Mouse (Mus musculus) liver, embryonic 16.5 days (tissue): ENCODE results near the gene Zscan29. TPM values are rescaled to one million over a fixed set of nuclear protein-coding genes. Genes with fewer than 3 reads are reported as not detected.
A peak's percentile ranks its signal among the peaks of the same experiment; 100 is the strongest.

ENCODE experiments used
- ATAC-seq: fragments of 200-750 bp; cut with Nextera tagmentation; 2 replicates; pipeline ENCODE4 v1.8.0; 2017; ENCODE audit warnings: low read depth, mild to moderate bottlenecking, moderate number of reproducible peaks, moderate library complexity
- H3K27ac ChIP-seq: fragments of 300-500 bp; sonication (generic); 2 replicates; pipeline ENCODE4 v1.5.1; 2014; ENCODE audit warnings: mild to moderate bottlenecking, low read length
- H3K27me3 ChIP-seq: fragments of 300-500 bp; sonication (generic); 2 replicates; pipeline ENCODE4 v1.6.1; 2014; ENCODE audit warnings: low read depth, low read length, mixed read lengths; ENCODE audit not compliant: control insufficient read depth, insufficient read depth
- H3K36me3 ChIP-seq: fragments of 300-500 bp; sonication (generic); 2 replicates; pipeline ENCODE4 v1.6.1; 2014; ENCODE audit warnings: mild to moderate bottlenecking; ENCODE audit not compliant: control insufficient read depth, insufficient read depth
- H3K4me1 ChIP-seq: fragments of 300-500 bp; sonication (generic); 2 replicates; pipeline ENCODE4 v1.6.1; 2014; ENCODE audit warnings: low read depth, low read length, mixed read lengths; ENCODE audit not compliant: control insufficient read depth
- H3K4me2 ChIP-seq: fragments of 300-500 bp; sonication (generic); 2 replicates; pipeline ENCODE4 v1.6.1; 2014; ENCODE audit warnings: low read depth, low read length, mixed read lengths
- H3K4me3 ChIP-seq: fragments of 300-500 bp; sonication (generic); 2 replicates; pipeline ENCODE4 v1.5.1; 2014; ENCODE audit warnings: low read depth, mild to moderate bottlenecking, low read length
- H3K9ac ChIP-seq: fragments of 300-500 bp; sonication (generic); 2 replicates; pipeline ENCODE4 v1.6.1; 2014; ENCODE audit warnings: low read depth, low read length
- H3K9me3 ChIP-seq: fragments of 300-500 bp; sonication (generic); replicated peaks from 2 replicates; pipeline ENCODE4 v1.6.1; 2016; ENCODE audit warnings: low read length; ENCODE audit not compliant: control insufficient read depth
- WGBS: fragments of 180-500 bp; shearing (Covaris S2); extraction: QIAGEN DNeasy Blood & Tissue Kit; methylation state at CpG from one replicate; pipeline ENCODE4 v1.1.7; 2014; ENCODE audit not compliant: insufficient replicate concordance; 5-methylcytosine and 5-hydroxymethylcytosine counted together
- polyA plus RNA-seq: library from polyadenylated mRNA; unstranded; fragments of >200 nt; fragmentation: Nextera tagmentation; extraction: Ambion mirVana; gene quantifications from 2 replicates; pipeline ENCODE4 v1.2.1, GENCODE M21; 2015

The Zscan29 gene
- polyA plus RNA-seq, 1 experiment from 2014 or later, result 4.4 TPM

- 84% methylated on average over 5 of the region's 5 CpGs for WGBS
- H3K36me3 ChIP-seq, result peaks cover 31% of the 10 kb centered on the region
- no peak overlapping the region for H3K27ac ChIP-seq
- no peaks in the 10 kb centered on the region for H3K4me1 ChIP-seq
- no peak overlapping the region for H3K9ac ChIP-seq
- no peak for ATAC-seq
- no peak overlapping the region for H3K4me2 ChIP-seq
- H3K4me3 ChIP-seq, result no peak overlapping the region
- no peaks in the 10 kb centered on the region for H3K9me3 ChIP-seq
- no peaks in the 10 kb centered on the region for H3K27me3 ChIP-seq
These were observed 12.5 kb upstream of the Zscan29 start for GRCm38 (mm10) chr2:121183431-121183830.

DNA sequence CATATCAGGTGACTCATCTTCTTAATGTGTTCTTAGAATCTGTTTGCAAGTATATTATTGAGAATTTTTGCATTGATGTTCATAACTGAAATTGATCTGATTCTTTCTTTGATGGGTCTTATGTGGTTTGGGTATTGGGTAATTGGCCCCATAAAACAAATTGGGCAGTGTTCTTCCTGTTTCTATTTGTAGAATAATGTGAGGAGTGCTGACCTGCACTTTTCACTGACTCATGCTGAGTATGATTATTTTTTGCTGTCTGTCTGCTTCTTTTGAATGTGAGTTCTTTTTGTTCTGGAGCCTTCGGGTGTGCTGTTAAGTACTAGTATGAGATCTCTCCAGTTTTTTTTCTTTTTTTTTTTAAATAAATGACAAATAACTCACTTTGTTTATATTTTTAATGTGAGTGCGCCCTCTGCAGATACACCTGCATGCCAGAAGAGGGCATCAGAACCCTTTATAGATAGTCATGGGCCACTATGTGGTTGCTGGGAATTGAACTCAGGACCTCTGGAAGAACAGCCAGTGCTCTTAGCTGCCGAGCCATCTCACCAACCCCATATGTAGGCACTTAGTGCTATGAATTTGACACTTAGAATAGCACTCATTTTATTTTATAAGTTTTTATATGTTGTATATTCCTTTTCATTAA, 8.0 kb upstream of the Zscan29 start:
- no peak overlapping the region for H3K9ac ChIP-seq
- no peak for ATAC-seq
- H3K9me3 ChIP-seq, result no peaks in the 10 kb centered on the region
- 81% methylated on average over 3 of the region's 3 CpGs for WGBS
- H3K4me1 ChIP-seq, result no peaks in the 10 kb centered on the region
- H3K36me3 ChIP-seq, result peaks cover 18% of the 10 kb centered on the region
- H3K4me2 ChIP-seq, result no peak overlapping the region
- H3K4me3 ChIP-seq, result no peak overlapping the region
- H3K27ac ChIP-seq, result no peak overlapping the region
- H3K27me3 ChIP-seq, result no peaks in the 10 kb centered on the region

DNA sequence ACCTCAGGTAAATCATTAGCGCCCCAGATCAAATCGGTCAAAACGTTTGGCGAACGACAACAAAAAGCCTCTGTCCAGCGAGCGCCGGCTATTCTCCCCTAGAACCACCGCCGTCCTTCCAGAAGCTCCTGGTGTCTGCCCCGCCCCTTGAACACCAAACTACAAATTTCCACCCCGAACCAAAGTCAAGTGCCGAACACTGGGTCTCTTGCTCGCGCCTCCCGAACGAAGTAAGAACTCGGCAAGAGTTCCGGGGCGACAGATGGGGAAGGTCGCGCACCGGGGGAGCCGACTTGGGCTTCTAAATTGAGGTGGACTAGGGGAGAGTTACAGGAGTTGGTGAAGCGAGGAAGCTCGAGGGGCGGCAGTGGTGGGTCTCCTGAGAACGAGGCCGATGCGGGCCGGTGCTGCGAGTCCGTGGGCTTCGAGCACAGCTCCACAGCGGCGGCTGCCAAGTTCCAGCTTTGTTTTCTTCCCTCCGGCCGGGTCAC, 399 bp downstream of the Zscan29 start, which contains the start of gene Tubgcp4:
Gene Tubgcp4, plus strand, starts transcription at position 174 of the 491 bp plus-strand sequence.
- Histone ChIP-seq H3K27me3 (no peaks in the 10 kb centered on the region), H3K36me3 (peaks cover 7% of the 10 kb centered on the region; the same call in 1 of the 2 replicates), H3K9ac (peak within 1 kb of the TSS; percentile 96), H3K4me3 (peak within 1 kb of the TSS; percentile 98), H3K4me2 (peak within 1 kb of the TSS; percentile 74), H3K27ac (peak within 1 kb of the TSS; percentile 94), H3K9me3 (no peaks in the 10 kb centered on the region), H3K4me1 (peaks cover 22% of the 10 kb centered on the region)
- ATAC-seq, result peak; percentile 28
- WGBS, result under 1% methylated on average over 38 of the region's 38 CpGs

DNA sequence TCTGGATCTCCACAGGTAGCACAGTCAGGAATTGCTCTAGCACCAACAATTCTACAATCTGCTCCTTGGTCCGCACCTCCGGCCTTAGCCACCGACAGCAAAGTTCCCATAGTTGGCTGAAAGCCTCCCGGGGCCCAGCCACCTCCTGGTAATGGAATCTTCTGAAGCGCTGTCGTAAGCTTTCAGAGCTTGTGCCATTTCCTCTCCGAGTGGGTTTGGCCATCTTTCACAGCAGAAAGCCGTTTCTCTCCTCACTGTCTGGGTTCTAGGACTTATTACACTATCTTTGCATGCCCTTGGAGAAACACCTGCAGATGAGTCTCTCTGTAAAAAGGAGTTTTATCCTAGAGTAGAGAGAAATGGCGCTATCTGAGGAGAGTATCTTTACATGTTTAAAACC, 1.0 kb downstream of the Zscan29 start:
- no peak for ATAC-seq
- peak overlapping the region; percentile 98 for H3K4me3 ChIP-seq

GRCm38 (mm10) chr2:121169173-121169572, 1.8 kb downstream of the Zscan29 start:
- 45% methylated on average over 4 of the region's 4 CpGs for WGBS
- Histone ChIP-seq H3K27me3 (no peaks in the 10 kb centered on the region), H3K9me3 (no peaks in the 10 kb centered on the region), H3K4me3 (peak overlapping the region; percentile 98), H3K4me1 (peaks cover 22% of the 10 kb centered on the region), H3K36me3 (peaks cover 5% of the 10 kb centered on the region; the same call in 1 of the 2 replicates), H3K9ac (peak overlapping the region; percentile 10; the same call in 1 of the 2 replicates), H3K27ac (no peak overlapping the region), H3K4me2 (peak overlapping the region; percentile 74)
- no peak for ATAC-seq

More for the DNA sequence above, 1.0 kb downstream of the Zscan29 start:
- H3K36me3 ChIP-seq, result peaks cover 5% of the 10 kb centered on the region; the same call in 1 of the 2 replicates
- H3K4me1 ChIP-seq, result peaks cover 22% of the 10 kb centered on the region
- peak overlapping the region; percentile 96 for H3K9ac ChIP-seq
- H3K27ac ChIP-seq, result peak overlapping the region; percentile 94
- H3K9me3 ChIP-seq, result no peaks in the 10 kb centered on the region
- no peaks in the 10 kb centered on the region for H3K27me3 ChIP-seq
- peak overlapping the region; percentile 74 for H3K4me2 ChIP-seq
- whole genome bisulfite sequencing, result 8% methylated on average over 9 of the region's 9 CpGs

DNA sequence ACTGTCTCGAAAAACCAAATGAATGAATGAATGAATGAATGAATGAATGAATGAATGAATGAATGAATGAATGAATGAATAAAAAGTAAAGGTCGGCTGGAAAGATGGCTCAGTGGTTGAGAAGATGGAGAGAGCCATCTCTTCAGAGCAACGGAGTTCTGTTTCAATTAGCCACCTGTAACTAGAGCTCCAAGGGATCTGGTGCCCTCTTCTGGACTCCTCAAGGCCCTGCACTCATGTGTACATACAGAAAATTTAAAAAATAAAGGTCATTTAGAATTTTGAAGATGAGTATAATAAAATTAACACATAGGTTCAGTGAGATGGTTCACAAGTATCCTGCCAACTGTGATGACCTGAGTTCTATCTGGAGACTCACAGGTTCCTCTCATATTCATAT, 17.8 kb downstream of the Zscan29 start:
- Histone ChIP-seq H3K27ac (no peak overlapping the region), H3K4me3 (no peak overlapping the region), H3K4me1 (no peaks in the 10 kb centered on the region), H3K9ac (no peak overlapping the region), H3K36me3 (peaks cover 14% of the 10 kb centered on the region), H3K4me2 (no peak overlapping the region), H3K9me3 (no peaks in the 10 kb centered on the region), H3K27me3 (no peaks in the 10 kb centered on the region)
- no peak for ATAC-seq
- 77% methylated on average over 3 of the region's 3 CpGs for WGBS

DNA sequence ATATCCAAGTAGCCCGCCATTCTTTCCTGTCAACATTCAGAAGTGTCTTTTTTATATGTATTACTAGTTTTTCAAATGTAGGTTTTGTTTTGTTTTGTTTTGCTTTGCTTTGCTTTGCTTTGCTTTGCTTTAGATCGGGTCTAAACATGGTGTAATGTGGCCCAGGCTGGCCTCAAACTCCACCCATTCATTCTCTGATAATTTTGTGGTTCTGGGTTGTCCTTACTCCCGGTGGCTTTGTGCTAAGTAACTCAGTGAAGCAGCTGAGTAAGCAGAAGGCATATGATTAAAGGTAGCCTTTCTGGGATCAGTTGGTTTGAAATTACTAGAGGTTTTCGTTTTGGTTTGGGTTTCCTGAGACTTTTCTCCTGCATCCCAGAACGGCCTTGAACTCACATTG, 21.2 kb downstream of the Zscan29 start:
- Histone ChIP-seq H3K4me2 (no peak overlapping the region), H3K4me3 (no peak overlapping the region), H3K27ac (no peak overlapping the region), H3K9me3 (no peaks in the 10 kb centered on the region), H3K27me3 (no peaks in the 10 kb centered on the region), H3K4me1 (no peaks in the 10 kb centered on the region), H3K36me3 (peaks cover 15% of the 10 kb centered on the region), H3K9ac (no peak overlapping the region)
- 55% methylated on average over 5 of the region's 5 CpGs for WGBS
- ATAC-seq, result no peak

- Histone ChIP-seq H3K4me3 (no peak overlapping the region), H3K27ac (no peak overlapping the region), H3K27me3 (no peaks in the 10 kb centered on the region), H3K4me1 (peaks cover 28% of the 10 kb centered on the region), H3K36me3 (peaks cover 10% of the 10 kb centered on the region), H3K9ac (no peak overlapping the region), H3K9me3 (no peaks in the 10 kb centered on the region), H3K4me2 (no peak overlapping the region)
- ATAC-seq, result no peak
- WGBS, result 54% methylated on average over 2 of the region's 2 CpGs
These were observed 28.5 kb downstream of the Zscan29 start for GRCm38 (mm10) chr2:121142415-121142814.
